Mouse (Mus musculus) myocyte (in vitro differentiated cells): Measurements from ENCODE around the gene Mchr1.

Experiments used
- E2F4 ChIP-seq: IDR thresholded peaks from one replicate; pipeline ENCODE4 v1.6.1; 2011; ENCODE audit warnings: mild to moderate bottlenecking, control low read depth, moderate library complexity; ENCODE audit not compliant: insufficient read depth
- MAX ChIP-seq: IDR thresholded peaks from one replicate; pipeline ENCODE4 v1.6.1; 2011; ENCODE audit warnings: low read depth, mild to moderate bottlenecking, control low read depth
- MYOD1 ChIP-seq, 3 experiments: IDR thresholded peaks; one replicate each; pipeline ENCODE4 v1.6.1; 2011; ENCODE audit warnings: control low read depth in 2 of 3, low read depth in 2 of 3, mild to moderate bottlenecking in 2 of 3, moderate library complexity in 1 of 3; ENCODE audit not compliant: insufficient read length in 2 of 3, control insufficient read depth in 1 of 3
- POLR2A ChIP-seq: IDR thresholded peaks from one replicate; pipeline ENCODE4 v1.6.1; 2011; ENCODE audit warnings: low read depth, mild to moderate bottlenecking, control low read depth, moderate library complexity; ENCODE audit not compliant: insufficient read length
- REST ChIP-seq: IDR thresholded peaks from one replicate; pipeline ENCODE4 v1.6.1; 2011; ENCODE audit warnings: mild to moderate bottlenecking, control low read depth, moderate library complexity; ENCODE audit not compliant: insufficient read depth, insufficient read length
- SRF ChIP-seq: IDR thresholded peaks from one replicate; pipeline ENCODE4 v1.6.1; 2011; ENCODE audit warnings: low read depth; ENCODE audit not compliant: control insufficient read depth, insufficient read length
- TCF3 ChIP-seq: IDR thresholded peaks from one replicate; pipeline ENCODE4 v1.6.1; 2011; ENCODE audit warnings: low read depth, control low read depth; ENCODE audit not compliant: insufficient read length
- USF1 ChIP-seq: IDR thresholded peaks from one replicate; pipeline ENCODE4 v1.6.1; 2011; ENCODE audit warnings: low read depth, mild to moderate bottlenecking, control low read depth, moderate library complexity

DNA sequence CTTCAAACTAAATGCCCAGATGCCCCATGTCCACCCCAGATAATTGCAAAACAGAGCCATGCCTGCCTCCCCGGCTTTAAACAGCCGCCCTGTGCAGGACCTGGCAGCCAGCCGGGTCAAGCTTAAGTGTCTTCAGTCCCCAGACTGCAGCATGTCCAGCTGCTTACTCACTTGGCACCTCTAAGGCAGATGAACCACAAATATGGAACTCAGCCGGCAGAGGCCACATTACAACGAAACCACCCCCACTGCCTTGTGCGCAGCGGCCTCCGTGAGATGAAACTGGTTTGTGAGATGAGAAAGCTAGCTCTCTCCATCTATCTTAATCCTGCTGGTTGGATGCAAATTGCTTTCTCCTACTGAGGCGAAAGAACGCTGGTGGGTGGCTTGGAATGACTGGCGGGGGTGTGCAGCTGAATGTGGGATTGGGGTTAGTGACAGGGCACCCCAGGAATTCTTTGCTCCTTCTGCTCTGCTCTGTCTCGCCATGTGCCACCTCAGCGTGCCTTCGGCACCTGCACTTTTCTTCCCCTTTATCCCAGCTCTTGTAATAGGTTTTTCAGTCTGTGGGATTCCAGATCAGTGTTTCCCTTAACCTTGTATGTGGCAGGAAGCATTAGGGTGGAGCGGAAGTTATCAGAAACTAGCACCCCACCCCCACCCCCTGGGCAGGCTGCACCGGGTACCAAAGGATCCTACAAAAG lies 29.2 kb downstream of the Mchr1 start:
- TF ChIP-seq MAX (peak; percentile 21), USF1 (no peak), POLR2A (no peak), SRF (peak; percentile 84), TCF3 (peak; percentile 66), MYOD1 (IDR thresholded peaks at IDR 0.05; ENCODE audit: control insufficient read depth in 1 of 3, insufficient read length in 2 of 3, low read depth in 2 of 3) (peak; percentile 65 to 95 (median 89)), E2F4 (no peak), REST (no peak)
